18 mouse cellular contexts compared by ENCODE assay signal in genomic region chr6:52502986-52503385, GRCm38 (mm10).
DNase-seq lines count a peak whose midpoint lies in the region.
"Had no signal": no experiment of that assay in that cellular context is flagged by ENCODE, and none has a peak within 500 bp of the region (broad histone marks: within the 10 kb centered on the region; RNA-seq: fewer than 3 reads in every experiment).

No protein-coding gene starts in this region.

- intact Hi-C loops in heart, postnatal 36 days (cut with DNase I) = loop anchor here (5.0 kb wide), 1 partner anchor 191 kb away; the partner anchor contains the start of gene Evx1

- peak; percentile 35 for DNase-seq in embryo, embryonic 10 days (ENCODE audit: low spot score)
- no peak for DNase-seq in embryo, embryonic 9.5 days (ENCODE audit: extremely low spot score)
- DNase-seq in heart, adult 11 months = peak; percentile 53
- DNase-seq in heart, postnatal 36 days = no peak
- peak; percentile 66 for DNase-seq in 416B (ENCODE audit: low read depth)
- no peak for DNase-seq in kidney, adult 11 months
- DNase-seq: adrenal gland, postnatal 10 days; adrenal gland, postnatal 36 days; B cell, adult 2 months; cerebellum, adult 11 months; cerebellum, adult 2 months; cerebellum, adult 9-11 months; cerebellum, postnatal 25 days; gastrocnemius, postnatal 14 days; heart, adult 2 months; heart, postnatal 10 days; heart, postnatal 4 days; kidney, adult 2 months had no signal

Comparison
In these comparisons a context has a peak if more than half of its experiments do, and no peak if none do; other contexts are left out.
1. DNase-seq: peak in embryo, embryonic 10 days (single experiment), heart, adult 11 months (single experiment) and 416B (single experiment); none in embryo, embryonic 9.5 days (single experiment), heart, postnatal 36 days (0 of 2) and kidney, adult 11 months (single experiment).